Mouse (Mus musculus) forebrain, postnatal 0 days (tissue): ENCODE data around the gene Ccdc34. TPM values are rescaled to one million over a fixed set of nuclear protein-coding genes. Genes with fewer than 3 reads are reported as not detected.
A peak's percentile ranks its signal among the peaks of the same experiment; 100 is the strongest.

ENCODE experiments used
- ATAC-seq: fragments of 200-750 bp; cut with Nextera tagmentation; 2 replicates; pipeline ENCODE4 v1.8.0; 2017; ENCODE audit warnings: mild to moderate bottlenecking, moderate library complexity
- DNase-seq: peaks from one replicate; pipeline ENCODE4 v3.0.0-alpha.2; 2015
- H3K27ac ChIP-seq: fragments of 300-500 bp; sonication (generic); 2 replicates; pipeline ENCODE4 v1.5.1; 2014; ENCODE audit warnings: low read depth, mild to moderate bottlenecking, antibody characterized with exemption, low read length, moderate library complexity, mixed read lengths
- H3K27me3 ChIP-seq: fragments of 300-500 bp; sonication (generic); 2 replicates; pipeline ENCODE4 v1.6.1; 2014; ENCODE audit warnings: mild to moderate bottlenecking, low read length, mixed read lengths; ENCODE audit not compliant: insufficient read depth
- H3K36me3 ChIP-seq: fragments of 300-500 bp; sonication (generic); 2 replicates; pipeline ENCODE4 v1.6.1; 2014; ENCODE audit warnings: mild to moderate bottlenecking, moderate library complexity; ENCODE audit not compliant: insufficient read depth
- H3K4me1 ChIP-seq: fragments of 300-500 bp; sonication (generic); 2 replicates; pipeline ENCODE4 v1.6.1; 2014; ENCODE audit warnings: antibody characterized with exemption; ENCODE audit not compliant: insufficient read depth
- H3K4me2 ChIP-seq: fragments of 300-500 bp; sonication (generic); 2 replicates; pipeline ENCODE4 v1.6.1; 2014; ENCODE audit warnings: low read depth, mild to moderate bottlenecking, moderate library complexity
- H3K4me3 ChIP-seq: fragments of 300-500 bp; sonication (generic); 2 replicates; pipeline ENCODE4 v1.5.1; 2014; ENCODE audit warnings: low read depth, low read length, mixed read lengths
- H3K9ac ChIP-seq: fragments of 300-500 bp; sonication (generic); 2 replicates; pipeline ENCODE4 v1.6.1; 2014; ENCODE audit warnings: mild to moderate bottlenecking
- H3K9me3 ChIP-seq: fragments of 300-500 bp; sonication (generic); 2 replicates; pipeline ENCODE4 v1.6.1; 2016; ENCODE audit warnings: low read length
- CTCF ChIP-seq: sonication (generic); IDR thresholded peaks from 2 replicates; pipeline ENCODE4 v1.5.1; 2016; ENCODE audit warnings: antibody characterized with exemption, control low read depth, low read depth
- WGBS: fragments of 180-500 bp; shearing (Covaris S2); extraction: QIAGEN DNeasy Blood & Tissue Kit; methylation state at CpG from one replicate; pipeline ENCODE4 v1.1.7; 2014; 5-methylcytosine and 5-hydroxymethylcytosine counted together
- polyA plus RNA-seq: library from polyadenylated mRNA; unstranded; fragments of >200 nt; fragmentation: Nextera tagmentation; extraction: Ambion mirVana; gene quantifications from 2 replicates; pipeline ENCODE4 v1.2.1, GENCODE M21; 2015
- total RNA-seq: library from RNA; depleted of rRNA; stranded (reverse); fragments of >200 nt; gene quantifications from 2 replicates; pipeline ENCODE4 v1.2.3, GENCODE M21; 2014

The Ccdc34 gene
- total and polyA plus RNA-seq, 2 experiments from 2014 or later = 27.3 TPM

DNA sequence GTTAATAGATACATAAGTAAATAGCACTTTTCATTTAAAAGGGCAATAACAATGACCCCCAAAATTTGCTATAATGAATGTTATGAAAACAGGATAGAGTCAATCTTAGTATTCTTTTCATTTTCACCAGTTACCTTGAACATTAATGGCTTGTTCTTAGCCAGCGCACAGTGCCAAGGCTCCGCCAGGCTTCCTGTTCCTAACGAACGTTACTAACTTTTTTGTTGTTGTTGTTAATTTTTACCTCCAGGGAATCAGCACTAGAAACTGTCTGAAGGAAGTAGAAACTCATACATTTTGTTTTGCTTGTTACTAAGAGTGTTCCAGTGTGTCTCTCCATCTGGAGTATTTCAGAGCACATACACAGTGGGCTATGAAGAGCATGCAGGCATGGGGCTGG, 184.2 kb downstream of the Ccdc34 start:
- DNase-seq = no peak
- Histone ChIP-seq H3K4me3 (no peak overlapping the region), H3K36me3 (no peaks in the 10 kb centered on the region), H3K4me1 (no peaks in the 10 kb centered on the region), H3K4me2 (no peak overlapping the region), H3K27me3 (no peaks in the 10 kb centered on the region), H3K9ac (no peak overlapping the region), H3K9me3 (no peaks in the 10 kb centered on the region), H3K27ac (no peak overlapping the region)
- TF ChIP-seq CTCF = no peak
- 67% methylated on average over 4 of the region's 4 CpGs for WGBS
- ATAC-seq = no peak

GRCm38 (mm10) chr2:110202716-110203497, 185.3 kb downstream of the Ccdc34 start:
- no peaks in the 10 kb centered on the region for H3K4me1 ChIP-seq
- H3K4me3 ChIP-seq = no peak overlapping the region
- no peak for DNase-seq
- WGBS = 43% methylated on average over 13 of the region's 13 CpGs
- ATAC-seq = no peak
- H3K27ac ChIP-seq = no peak overlapping the region
- no peak overlapping the region for H3K9ac ChIP-seq
- no peaks in the 10 kb centered on the region for H3K9me3 ChIP-seq
- H3K36me3 ChIP-seq = no peaks in the 10 kb centered on the region
- H3K4me2 ChIP-seq = no peak overlapping the region
- no peak for TF ChIP-seq CTCF
- H3K27me3 ChIP-seq = no peaks in the 10 kb centered on the region

- Histone ChIP-seq H3K36me3 (no peaks in the 10 kb centered on the region), H3K27ac (no peak overlapping the region), H3K9me3 (no peaks in the 10 kb centered on the region), H3K27me3 (no peaks in the 10 kb centered on the region), H3K4me2 (no peak overlapping the region), H3K4me1 (no peaks in the 10 kb centered on the region), H3K4me3 (no peak overlapping the region), H3K9ac (no peak overlapping the region)
- no peak for TF ChIP-seq CTCF
- ATAC-seq (no peak), DNase-seq (no peak)
- WGBS = 83% methylated on average over 4 of the region's 4 CpGs
Observed at GRCm38 (mm10) chr2:110204169-110204568, 186.6 kb downstream of the Ccdc34 start.

GRCm38 (mm10) chr2:110204705-110205318, 187.2 kb downstream of the Ccdc34 start:
- Histone ChIP-seq H3K4me1 (no peaks in the 10 kb centered on the region), H3K4me3 (no peak overlapping the region), H3K27me3 (no peaks in the 10 kb centered on the region), H3K4me2 (no peak overlapping the region), H3K36me3 (no peaks in the 10 kb centered on the region), H3K9ac (no peak overlapping the region), H3K9me3 (no peaks in the 10 kb centered on the region), H3K27ac (no peak overlapping the region)
- peak; percentile 92 for TF ChIP-seq CTCF
- WGBS = 7% methylated on average over 14 of the region's 14 CpGs
- DNase-seq = peak; percentile 85
- peak; percentile 86 for ATAC-seq

- Histone ChIP-seq H3K36me3 (no peaks in the 10 kb centered on the region), H3K27ac (0 out of 2 replicates have a peak overlapping the region, but pooled peaks have one; percentile 35), H3K4me3 (no peak overlapping the region), H3K9me3 (no peaks in the 10 kb centered on the region), H3K27me3 (no peaks in the 10 kb centered on the region), H3K9ac (no peak overlapping the region), H3K4me2 (no peak overlapping the region), H3K4me1 (no peaks in the 10 kb centered on the region)
- TF ChIP-seq CTCF = no peak
- DNase-seq (peak; percentile 65), ATAC-seq (peak; percentile 94)
- 57% methylated on average over 8 of the region's 8 CpGs for WGBS
Observed at GRCm38 (mm10) chr2:110210508-110211496, 193.2 kb downstream of the Ccdc34 start.

GRCm38 (mm10) chr2:110214278-110214677, 196.7 kb downstream of the Ccdc34 start:
- no peak overlapping the region for H3K4me2 ChIP-seq

More at GRCm38 (mm10) chr2:110214278-110214677, 196.7 kb downstream of the Ccdc34 start:
- no peaks in the 10 kb centered on the region for H3K36me3 ChIP-seq
- no peaks in the 10 kb centered on the region for H3K4me1 ChIP-seq
- no peaks in the 10 kb centered on the region for H3K27me3 ChIP-seq
- WGBS = 91% methylated on average over 4 of the region's 4 CpGs
- no peak for ATAC-seq
- TF ChIP-seq CTCF = no peak
- no peak overlapping the region for H3K4me3 ChIP-seq
- H3K27ac ChIP-seq = no peak overlapping the region
- DNase-seq = no peak
- H3K9me3 ChIP-seq = no peaks in the 10 kb centered on the region
- H3K9ac ChIP-seq = no peak overlapping the region
